Mouse (Mus musculus): ENCODE data around the gene Cdh18. TPM values are rescaled to one million over a fixed set of nuclear protein-coding genes. Genes with fewer than 3 reads are reported as not detected.
"Not testable (repeated sequence)": the region's sequence is repeated elsewhere in the genome, so short reads cannot be mapped to it uniquely, and the experiment has no call there.

Gene Cdh18
- polyA plus RNA-seq, 1 experiment from 2014 or later: 0.26 TPM

DNA sequence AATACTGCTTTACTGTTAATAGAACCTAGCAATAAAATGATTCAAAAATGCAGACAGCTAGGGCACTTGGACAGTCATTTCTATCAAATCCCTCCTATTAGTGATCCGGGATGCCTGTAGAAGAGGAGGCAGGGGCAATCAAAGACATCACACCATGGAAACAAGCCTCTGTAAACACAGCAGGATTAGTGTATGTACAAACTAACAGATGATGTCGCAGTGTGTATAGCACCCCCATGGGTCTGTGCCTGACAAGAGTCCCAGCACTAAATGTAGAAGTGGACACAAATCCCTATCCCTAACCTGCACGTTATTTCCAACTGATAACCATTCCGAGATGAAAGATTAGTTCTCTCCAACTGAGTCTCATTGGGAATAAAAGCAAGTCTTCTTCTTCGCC is 547.8 kb downstream of the Cdh18 start:
- no peaks in the 10 kb centered on the region for H3K9me3 ChIP-seq
- H3K27ac ChIP-seq: no peak overlapping the region
- no peak for ATAC-seq (ENCODE audit: borderline replicate concordance, extremely low read depth, low FRiP score, low TSS enrichment)
- no peak overlapping the region for H3K9ac ChIP-seq
- no peaks in the 10 kb centered on the region for H3K4me1 ChIP-seq
- no peak overlapping the region for H3K4me2 ChIP-seq
- H3K4me3 ChIP-seq: no peak overlapping the region
- WGBS: 55% methylated on average over 5 of the region's 5 CpGs
- H3K36me3 ChIP-seq: no peaks in the 10 kb centered on the region
- no peaks in the 10 kb centered on the region for H3K27me3 ChIP-seq

DNA sequence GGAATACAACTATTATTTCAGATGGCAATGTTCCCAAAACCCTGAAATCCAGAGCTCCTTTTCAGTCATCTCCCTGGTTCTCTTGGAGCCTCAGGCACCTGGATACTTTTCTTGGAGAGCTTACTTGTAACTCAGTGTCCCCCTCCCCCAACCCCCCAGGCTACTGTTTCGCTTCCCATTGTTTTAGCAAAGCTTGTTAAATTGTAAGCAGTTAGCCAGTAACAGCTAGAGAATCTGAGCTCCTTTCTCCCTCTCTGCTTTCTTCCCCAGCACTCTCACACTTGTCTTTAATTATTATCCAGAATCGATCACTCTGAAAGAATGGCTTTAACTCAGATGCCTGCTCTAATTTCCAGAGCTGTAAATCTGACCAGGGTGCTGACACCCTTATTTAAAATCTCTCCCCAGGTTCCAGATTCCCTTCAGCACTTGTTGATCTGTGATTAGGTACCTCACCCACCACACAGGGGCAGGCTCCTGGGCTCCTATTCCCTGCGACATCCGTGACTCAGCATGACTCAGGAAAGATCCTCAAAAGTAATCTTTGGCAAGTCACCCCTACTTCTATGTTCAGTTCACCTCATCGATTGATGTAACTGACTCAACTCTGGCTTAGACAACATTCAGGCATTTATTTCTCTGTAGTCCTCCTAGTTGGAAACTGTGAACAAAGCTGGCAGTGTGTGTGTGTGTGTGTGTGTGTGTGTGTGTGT is 556.0 kb downstream of the Cdh18 start:
- H3K27ac ChIP-seq: no peak overlapping the region
- no peaks in the 10 kb centered on the region for H3K9me3 ChIP-seq
- H3K27me3 ChIP-seq: no peaks in the 10 kb centered on the region
- H3K4me2 ChIP-seq: no peak overlapping the region
- no peak overlapping the region for H3K9ac ChIP-seq
- H3K4me1 ChIP-seq: no peaks in the 10 kb centered on the region
- no peaks in the 10 kb centered on the region for H3K36me3 ChIP-seq
- no peak for ATAC-seq (ENCODE audit: borderline replicate concordance, extremely low read depth, low FRiP score, low TSS enrichment)
- WGBS: 54% methylated on average over 5 of the region's 5 CpGs
- no peak overlapping the region for H3K4me3 ChIP-seq

DNA sequence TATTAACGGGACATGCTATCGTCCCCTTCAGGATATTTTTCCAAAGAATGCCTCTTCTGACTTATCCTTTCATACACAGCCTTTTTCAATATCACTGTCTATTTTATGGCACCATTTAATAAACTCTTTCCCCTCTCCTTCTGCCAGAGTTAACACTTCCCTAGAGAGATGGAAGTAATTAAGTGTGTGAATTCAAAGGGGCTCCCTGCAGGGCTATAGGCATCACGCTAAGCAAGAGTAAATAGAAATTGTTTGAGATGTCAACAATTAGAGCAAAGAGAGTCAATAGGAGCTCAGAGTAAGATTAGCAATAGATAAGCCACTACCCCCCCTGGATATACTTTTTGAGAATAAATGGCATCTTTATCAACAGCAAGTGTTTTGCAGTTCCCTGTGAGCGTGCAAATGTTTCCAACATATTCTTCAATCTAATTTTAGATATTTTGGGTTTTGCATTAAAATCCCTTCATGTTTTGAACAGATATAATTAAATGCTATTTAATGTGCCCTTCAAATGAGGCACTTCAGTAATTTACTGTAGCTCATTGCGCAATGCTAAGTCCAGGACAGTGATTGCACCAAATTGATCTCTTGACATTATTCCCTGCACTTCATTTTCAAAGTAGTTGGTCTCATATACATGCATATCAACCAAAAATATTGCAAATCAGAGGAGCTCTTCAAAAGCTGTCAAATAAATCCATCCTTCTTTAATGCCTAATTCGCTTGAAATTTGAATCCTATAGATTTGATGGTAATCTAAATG is 586.3 kb downstream of the Cdh18 start:
- no peak overlapping the region for H3K9ac ChIP-seq
- no peaks in the 10 kb centered on the region for H3K27me3 ChIP-seq
- no peaks in the 10 kb centered on the region for H3K4me1 ChIP-seq
- WGBS: 68% methylated on average over 6 of the region's 6 CpGs
- H3K36me3 ChIP-seq: no peaks in the 10 kb centered on the region
- H3K9me3 ChIP-seq: no peaks in the 10 kb centered on the region
- no peak overlapping the region for H3K4me3 ChIP-seq
- ATAC-seq (ENCODE audit: borderline replicate concordance, extremely low read depth, low FRiP score, low TSS enrichment): no peak
- H3K4me2 ChIP-seq: no peak overlapping the region
- no peak overlapping the region for H3K27ac ChIP-seq

DNA sequence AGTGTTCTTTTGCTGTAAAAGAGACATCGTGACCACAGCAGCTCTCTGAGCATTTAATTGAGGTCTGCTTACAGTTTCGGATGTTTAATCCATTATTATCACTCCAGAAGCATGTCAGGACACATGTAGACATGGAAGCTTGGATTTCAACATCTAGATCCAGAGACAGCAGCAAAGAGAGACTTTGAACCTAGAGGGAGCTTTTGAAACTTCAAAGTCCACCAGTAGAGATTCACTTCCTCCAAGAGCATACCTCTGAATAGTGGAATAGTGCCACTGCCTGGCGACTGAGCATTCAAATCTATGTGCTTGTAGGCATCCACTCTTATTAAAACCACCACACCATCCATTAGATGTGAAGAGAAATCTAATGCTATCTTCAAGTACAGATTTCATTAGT is 588.1 kb downstream of the Cdh18 start:
- H3K27ac ChIP-seq: no peak overlapping the region
- no peak overlapping the region for H3K4me2 ChIP-seq
- no peak for ATAC-seq (ENCODE audit: borderline replicate concordance, extremely low read depth, low FRiP score, low TSS enrichment)
- no peak overlapping the region for H3K4me3 ChIP-seq
- H3K9me3 ChIP-seq: no peaks in the 10 kb centered on the region
- H3K4me1 ChIP-seq: no peaks in the 10 kb centered on the region
- 82% methylated on average over 3 of the region's 3 CpGs for WGBS
- no peaks in the 10 kb centered on the region for H3K36me3 ChIP-seq
- no peak overlapping the region for H3K9ac ChIP-seq
- H3K27me3 ChIP-seq: no peaks in the 10 kb centered on the region

DNA sequence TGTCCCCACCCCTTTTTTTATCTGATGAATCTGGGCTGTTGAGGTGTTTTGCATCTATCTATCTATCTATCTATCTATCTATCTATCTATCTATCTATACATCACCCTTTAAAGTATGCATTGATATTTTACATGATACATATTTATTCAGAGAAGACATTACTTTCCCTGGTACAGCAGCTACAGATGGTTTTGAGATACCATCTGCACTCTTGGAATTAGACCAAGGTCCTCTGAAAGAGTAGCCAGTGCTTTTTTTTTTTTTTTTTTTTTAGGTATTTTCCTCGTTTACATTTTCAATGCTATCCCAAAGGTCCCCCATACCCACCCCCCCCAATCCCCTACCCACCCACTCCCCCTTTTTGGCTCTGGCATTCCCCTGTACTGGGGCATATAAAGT is 594.1 kb downstream of the Cdh18 start:
- not testable (repeated sequence) for H3K4me2 ChIP-seq; H3K9ac ChIP-seq; H3K9me3 ChIP-seq; ATAC-seq (ENCODE audit: borderline replicate concordance, extremely low read depth, low FRiP score, low TSS enrichment); H3K4me1 ChIP-seq; H3K36me3 ChIP-seq; H3K27ac ChIP-seq; H3K27me3 ChIP-seq; H3K4me3 ChIP-seq
- 33% methylated on average over 1 of the region's 1 CpGs for WGBS

DNA sequence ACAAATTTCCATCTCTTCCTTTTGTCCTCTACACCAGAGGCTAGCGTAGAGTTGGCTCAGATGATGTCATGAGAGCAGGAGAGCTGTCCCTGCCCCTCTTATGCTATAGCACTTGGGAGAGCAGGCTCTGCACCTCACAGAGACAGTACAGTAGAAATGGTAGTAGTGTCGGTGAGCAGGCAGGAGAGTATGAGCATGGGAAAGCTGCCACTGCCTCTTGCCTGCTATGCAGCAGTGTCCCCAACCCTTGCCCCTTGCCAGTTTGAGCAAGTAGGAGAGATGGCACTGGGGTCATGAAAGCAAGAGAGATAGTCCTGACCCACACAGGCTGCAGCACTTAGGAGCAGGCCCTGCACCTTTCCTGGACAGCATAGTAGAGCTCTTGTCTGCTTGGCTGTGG is 607.1 kb downstream of the Cdh18 start:
- Histone ChIP-seq H3K27ac (no peak overlapping the region), H3K9ac (no peak overlapping the region), H3K4me3 (no peak overlapping the region), H3K9me3 (no peaks in the 10 kb centered on the region), H3K27me3 (no peaks in the 10 kb centered on the region), H3K4me1 (no peaks in the 10 kb centered on the region), H3K4me2 (no peak overlapping the region), H3K36me3 (no peaks in the 10 kb centered on the region)
- no peak for ATAC-seq (ENCODE audit: borderline replicate concordance, extremely low read depth, low FRiP score, low TSS enrichment)
- WGBS: 82% methylated on average over 2 of the region's 2 CpGs

DNA sequence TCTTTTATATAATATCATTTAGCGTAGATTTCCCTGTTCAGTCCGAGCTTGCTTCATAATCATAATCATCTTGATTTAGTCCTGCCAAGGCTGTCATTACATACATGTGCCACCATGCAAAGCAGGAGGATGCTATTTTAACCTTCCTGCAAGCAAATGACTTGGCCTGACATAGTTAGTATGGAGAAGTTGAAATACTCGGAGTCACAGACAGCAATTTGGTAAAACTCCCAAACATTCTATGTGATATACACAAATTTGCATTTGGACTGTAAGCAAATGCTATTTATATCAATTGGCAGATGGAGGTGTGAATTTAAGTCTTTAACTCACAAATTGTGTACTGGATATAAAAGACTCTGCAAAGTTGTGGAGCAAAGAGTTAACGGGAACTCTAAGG is 616.0 kb downstream of the Cdh18 start:
- no peak overlapping the region for H3K4me2 ChIP-seq

DNA sequence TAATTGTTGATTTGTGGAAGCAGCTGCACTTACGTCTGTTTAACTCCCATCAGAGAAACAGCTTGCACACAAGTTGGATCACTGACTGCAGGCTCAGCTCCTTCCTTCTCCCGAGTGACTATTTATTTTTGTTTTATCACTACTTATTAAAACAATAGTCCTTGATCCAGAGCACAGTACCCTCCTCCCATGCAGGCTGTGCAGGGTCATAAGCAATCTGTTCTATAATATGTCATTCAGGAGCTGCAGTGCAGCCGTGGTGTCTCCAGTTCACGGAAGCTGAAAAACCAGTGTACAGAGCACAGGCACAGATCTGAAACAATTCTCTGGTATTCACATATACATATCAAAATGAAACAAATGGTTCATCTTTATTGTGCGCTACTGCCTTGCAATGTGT is 625.8 kb downstream of the Cdh18 start:
- H3K4me3 ChIP-seq: no peak overlapping the region
- ATAC-seq (ENCODE audit: borderline replicate concordance, extremely low read depth, low FRiP score, low TSS enrichment): peak; percentile 19; the same call in 1 of the 2 replicates

More for the DNA sequence above, 616.0 kb downstream of the Cdh18 start:
- Histone ChIP-seq H3K27ac (no peak overlapping the region), H3K9me3 (no peaks in the 10 kb centered on the region), H3K27me3 (no peaks in the 10 kb centered on the region), H3K36me3 (no peaks in the 10 kb centered on the region), H3K9ac (no peak overlapping the region), H3K4me3 (no peak overlapping the region), H3K4me1 (no peaks in the 10 kb centered on the region)
- ATAC-seq (ENCODE audit: borderline replicate concordance, extremely low read depth, low FRiP score, low TSS enrichment): no peak
- WGBS: 80% methylated on average over 4 of the region's 4 CpGs

DNA sequence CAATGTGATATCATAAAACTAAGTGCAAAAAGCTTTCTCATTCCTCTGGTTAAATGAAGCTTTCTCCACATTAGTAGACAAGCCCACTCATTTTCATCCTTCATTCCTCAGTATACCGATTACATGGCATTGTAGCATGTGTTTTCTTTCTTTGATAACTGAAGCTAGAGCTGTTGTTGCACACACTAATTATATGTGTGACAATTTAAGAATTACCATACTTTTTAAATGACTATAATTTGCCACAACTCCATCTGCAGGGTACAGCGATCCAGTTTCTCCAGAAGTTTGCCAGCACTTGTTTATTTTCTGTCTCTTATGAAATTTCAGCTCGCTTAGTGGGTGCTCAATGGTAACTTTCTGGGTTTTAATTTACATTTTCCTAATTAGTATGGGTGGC is 663.2 kb downstream of the Cdh18 start:
- Histone ChIP-seq H3K4me3 (no peak overlapping the region), H3K36me3 (no peaks in the 10 kb centered on the region), H3K9ac (no peak overlapping the region), H3K4me2 (no peak overlapping the region), H3K9me3 (no peaks in the 10 kb centered on the region), H3K4me1 (no peaks in the 10 kb centered on the region), H3K27ac (no peak overlapping the region), H3K27me3 (no peaks in the 10 kb centered on the region)
- 81% methylated on average over 3 of the region's 3 CpGs for WGBS
- ATAC-seq (ENCODE audit: borderline replicate concordance, extremely low read depth, low FRiP score, low TSS enrichment): no peak

More for the DNA sequence above, 625.8 kb downstream of the Cdh18 start:
- Histone ChIP-seq H3K4me2 (no peak overlapping the region), H3K36me3 (no peaks in the 10 kb centered on the region), H3K4me1 (no peaks in the 10 kb centered on the region), H3K9ac (no peak overlapping the region), H3K9me3 (no peaks in the 10 kb centered on the region), H3K27ac (no peak overlapping the region), H3K27me3 (no peaks in the 10 kb centered on the region)
- 32% methylated on average over 5 of the region's 5 CpGs for WGBS

DNA sequence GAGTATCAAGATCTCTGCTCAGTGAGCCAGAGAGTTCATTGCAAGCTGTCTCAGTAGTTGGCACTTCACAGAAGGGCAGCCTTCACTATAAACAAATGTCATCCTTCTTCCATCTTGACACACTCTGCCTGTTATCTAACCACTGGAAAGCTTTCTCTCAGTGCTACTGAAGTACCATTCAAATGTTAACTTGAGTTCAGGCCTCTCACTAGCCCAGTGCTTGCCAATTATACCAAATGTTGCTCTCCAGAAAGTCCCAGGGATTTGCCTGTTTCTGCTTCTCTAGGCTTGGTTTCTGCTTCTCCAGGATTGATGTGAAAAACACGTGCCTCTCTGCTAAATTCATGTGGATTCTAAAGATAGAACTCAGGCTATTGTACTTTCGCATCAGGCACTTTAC is 681.8 kb downstream of the Cdh18 start:
- Histone ChIP-seq H3K27ac (no peak overlapping the region), H3K4me3 (no peak overlapping the region), H3K27me3 (no peaks in the 10 kb centered on the region), H3K4me1 (no peaks in the 10 kb centered on the region), H3K36me3 (no peaks in the 10 kb centered on the region), H3K4me2 (no peak overlapping the region), H3K9me3 (no peaks in the 10 kb centered on the region), H3K9ac (no peak overlapping the region)
- ATAC-seq (ENCODE audit: borderline replicate concordance, extremely low read depth, low FRiP score, low TSS enrichment): no peak
- WGBS: 36% methylated on average over 2 of the region's 2 CpGs

DNA sequence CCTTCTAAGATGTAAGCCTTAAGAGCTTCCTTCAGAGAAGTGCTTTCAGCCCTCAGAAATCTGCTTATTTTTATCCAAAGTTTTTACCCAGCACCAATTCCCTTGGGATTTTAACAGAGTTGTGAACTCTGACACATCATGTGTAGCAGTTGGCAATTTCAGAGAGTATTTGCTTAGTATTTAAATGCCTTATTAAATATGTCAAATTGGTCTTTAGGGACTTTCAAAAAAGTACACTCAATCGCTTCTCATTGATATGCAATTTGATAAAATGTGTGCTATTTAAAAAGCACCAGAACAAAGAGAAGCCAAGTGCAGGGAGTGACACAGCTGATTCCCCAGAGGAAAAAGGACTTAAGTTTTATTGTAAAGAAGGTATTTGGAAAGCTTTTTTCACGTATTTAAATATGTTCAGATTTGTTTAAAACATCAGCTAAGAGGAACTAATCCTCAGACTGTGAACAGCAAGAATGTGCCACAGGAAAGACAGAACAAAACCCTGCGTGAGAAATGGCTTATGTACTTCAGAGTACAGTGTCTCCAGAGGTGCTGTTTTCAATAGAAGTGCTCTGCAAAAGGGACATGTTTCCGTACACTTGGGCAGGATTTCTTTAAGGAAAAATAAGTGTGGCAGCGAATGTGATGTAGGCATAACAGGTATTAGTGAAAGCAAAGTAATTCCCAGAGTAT is 709.1 kb downstream of the Cdh18 start:
- Histone ChIP-seq H3K4me3 (no peak overlapping the region), H3K27ac (no peak overlapping the region), H3K4me2 (no peak overlapping the region), H3K36me3 (no peaks in the 10 kb centered on the region), H3K9ac (no peak overlapping the region), H3K27me3 (no peaks in the 10 kb centered on the region), H3K4me1 (no peaks in the 10 kb centered on the region), H3K9me3 (no peaks in the 10 kb centered on the region)
- 66% methylated on average over 5 of the region's 5 CpGs for WGBS
- no peak for ATAC-seq (ENCODE audit: borderline replicate concordance, extremely low read depth, low FRiP score, low TSS enrichment)

DNA sequence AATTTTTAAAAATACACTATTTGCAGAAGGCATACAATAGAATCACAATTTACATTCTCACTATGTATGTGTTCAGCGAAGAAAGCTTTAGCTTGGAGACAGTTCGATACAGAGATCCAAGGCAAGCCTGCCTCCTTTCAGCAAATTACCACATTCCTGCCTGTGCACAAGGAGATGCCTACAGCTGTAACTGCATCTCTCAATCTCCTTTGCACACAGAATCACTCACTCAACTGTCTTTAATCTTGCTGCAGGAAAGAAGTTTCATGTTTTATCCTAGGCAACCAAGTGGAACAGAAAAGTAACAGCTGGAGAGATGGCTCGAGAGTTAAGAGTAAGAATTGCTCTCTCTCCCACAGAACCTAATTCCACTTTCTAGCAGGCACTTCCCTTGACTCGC is 729.6 kb downstream of the Cdh18 start:
- Histone ChIP-seq H3K4me2 (no peak overlapping the region), H3K36me3 (no peaks in the 10 kb centered on the region), H3K4me1 (no peaks in the 10 kb centered on the region), H3K4me3 (no peak overlapping the region), H3K27me3 (no peaks in the 10 kb centered on the region), H3K9me3 (no peaks in the 10 kb centered on the region), H3K9ac (no peak overlapping the region), H3K27ac (no peak overlapping the region)
- no peak for ATAC-seq (ENCODE audit: borderline replicate concordance, extremely low read depth, low FRiP score, low TSS enrichment)
- WGBS: 67% methylated on average over 4 of the region's 4 CpGs
